Mouse (Mus musculus) thymus, postnatal 0 days (tissue): ENCODE results near the gene Catsper4. TPM values are rescaled to one million over a fixed set of nuclear protein-coding genes. Genes with fewer than 3 reads are reported as not detected.

Experiments
- DNase-seq: peaks from one replicate; pipeline ENCODE4 v3.0.0-alpha.2; 2015; ENCODE audit warnings: low spot score
- polyA plus RNA-seq: library from polyadenylated mRNA; unstranded; fragments of >200 nt; fragmentation: Nextera tagmentation; extraction: Ambion mirVana; gene quantifications from 2 replicates; pipeline ENCODE4 v1.2.1, GENCODE M21; 2015

Gene Catsper4
- polyA plus RNA-seq, 1 experiment from 2014 or later: 0.10 TPM

GRCm38 (mm10) chr4:134186268-134186667 lies 40.9 kb downstream of the Catsper4 start:
- DNase-seq: peak; percentile 8

- DNase-seq: no peak
Observed at GRCm38 (mm10) chr4:134185569-134185968, 41.6 kb downstream of the Catsper4 start.

GRCm38 (mm10) chr4:134183711-134184110 lies 43.5 kb downstream of the Catsper4 start:
- DNase-seq: no peak

- DNase-seq: no peak
Observed at GRCm38 (mm10) chr4:134181825-134182224, 45.4 kb downstream of the Catsper4 start.

- no peak for DNase-seq
Observed at GRCm38 (mm10) chr4:134181112-134181511, 46.1 kb downstream of the Catsper4 start.

- DNase-seq: no peak
Observed at GRCm38 (mm10) chr4:134172391-134172790, 54.8 kb downstream of the Catsper4 start.

- DNase-seq: peak; percentile 26
Observed at GRCm38 (mm10) chr4:134166906-134167305, 60.3 kb downstream of the Catsper4 start.

GRCm38 (mm10) chr4:134165548-134166465 lies 61.4 kb downstream of the Catsper4 start:
- DNase-seq: peak; percentile 84

GRCm38 (mm10) chr4:134165024-134165423 lies 62.2 kb downstream of the Catsper4 start:
- DNase-seq: peak; percentile 26

- DNase-seq: no peak
Observed at GRCm38 (mm10) chr4:134164591-134164990, 62.6 kb downstream of the Catsper4 start.

Other genes with a start within 250 kb of the Catsper4 start
- gene Dhdds, start 226.5 kb downstream of the Catsper4 start, polyA plus RNA-seq: 26.2 and 29.8 TPM in 2 replicates
- 0.04 and 0.13 TPM in 2 replicates for gene Lin28a, start 208.5 kb downstream of the Catsper4 start, polyA plus RNA-seq
- gene Zfp683, start 173.5 kb downstream of the Catsper4 start, polyA plus RNA-seq: 0.57 and 0.60 TPM in 2 replicates
- 6.1 and 6.4 TPM in 2 replicates for gene Crybg2, start 166.6 kb downstream of the Catsper4 start, polyA plus RNA-seq
- 1,124 and 1,206 TPM in 2 replicates for gene Cd52, start 132.3 kb downstream of the Catsper4 start, polyA plus RNA-seq
- 15.1 and 15.2 TPM in 2 replicates for gene Ubxn11, start 124.8 kb downstream of the Catsper4 start, polyA plus RNA-seq
- 1,143 and 1,161 TPM in 2 replicates for gene Sh3bgrl3, start 98.6 kb downstream of the Catsper4 start, polyA plus RNA-seq
- gene Cep85, start 40.3 kb downstream of the Catsper4 start, polyA plus RNA-seq: 171 and 178 TPM in 2 replicates
- gene Gm7534, start 24.4 kb downstream of the Catsper4 start, polyA plus RNA-seq: 0.08 and 0.21 TPM in 2 replicates
- 2.2 and 2.5 TPM in 2 replicates for gene Cnksr1, start 11.0 kb upstream of the Catsper4 start, polyA plus RNA-seq
- 0.54 and 0.69 TPM in 2 replicates for gene E130218I03Rik, start 16.3 kb upstream of the Catsper4 start, polyA plus RNA-seq
- 27.4 and 28.3 TPM in 2 replicates for gene Zfp593, start 18.2 kb upstream of the Catsper4 start, polyA plus RNA-seq
- 0.22 TPM in 1 of 2 replicates, not detected in the other for gene Gm30191, start 19.6 kb upstream of the Catsper4 start, polyA plus RNA-seq
- gene Grrp1, start 26.7 kb upstream of the Catsper4 start, polyA plus RNA-seq: 3.5 and 4.4 TPM in 2 replicates
- gene Pdik1l, start 60.5 kb upstream of the Catsper4 start, polyA plus RNA-seq: 18.3 and 21.9 TPM in 2 replicates
- 1.1 and 1.3 TPM in 2 replicates for gene Trim63, start 87.7 kb upstream of the Catsper4 start, polyA plus RNA-seq
- gene Slc30a2, start 115.8 kb upstream of the Catsper4 start, polyA plus RNA-seq: 0.17 and 0.40 TPM in 2 replicates
- gene Extl1, start 156.5 kb upstream of the Catsper4 start, polyA plus RNA-seq: 2.9 and 3.3 TPM in 2 replicates
- gene Pafah2, start 168.9 kb upstream of the Catsper4 start, polyA plus RNA-seq: 4.6 and 5.3 TPM in 2 replicates
- gene Stmn1, start 240.9 kb upstream of the Catsper4 start, polyA plus RNA-seq: 1,989 and 2,008 TPM in 2 replicates